Mouse (Mus musculus): ENCODE measurements around the gene 1700029F12Rik. TPM values are rescaled to one million over a fixed set of nuclear protein-coding genes. Genes with fewer than 3 reads are reported as not detected.

Gene 1700029F12Rik
- total RNA-seq, 1 experiment from 2014 or later: not detected

GRCm38 (mm10) chr13:97021906-97022305 lies 12.3 kb downstream of the 1700029F12Rik start:
- DNase-seq: no peak

- no peak for DNase-seq
Observed at GRCm38 (mm10) chr13:97020122-97020521, 14.0 kb downstream of the 1700029F12Rik start.

DNA sequence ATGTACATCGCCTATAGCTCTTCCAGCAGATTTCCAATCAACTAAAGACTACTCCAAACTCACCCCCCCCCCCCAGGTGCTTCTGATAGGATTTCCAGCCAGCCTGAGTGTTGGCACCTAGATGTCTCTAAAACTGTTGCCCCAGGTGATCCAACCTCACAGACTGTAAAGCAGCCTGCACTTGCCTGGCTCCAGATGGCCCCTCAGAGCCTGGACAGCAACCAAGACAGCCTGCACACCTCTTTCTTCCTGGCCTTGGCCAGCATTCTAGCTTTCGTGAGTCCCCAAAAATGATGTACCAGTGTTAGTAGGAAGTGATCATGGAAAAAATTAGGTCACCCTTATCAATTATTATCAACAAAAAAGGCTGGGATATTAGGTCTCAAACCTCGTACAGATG lies 16.5 kb downstream of the 1700029F12Rik start:
- DNase-seq: no peak

DNA sequence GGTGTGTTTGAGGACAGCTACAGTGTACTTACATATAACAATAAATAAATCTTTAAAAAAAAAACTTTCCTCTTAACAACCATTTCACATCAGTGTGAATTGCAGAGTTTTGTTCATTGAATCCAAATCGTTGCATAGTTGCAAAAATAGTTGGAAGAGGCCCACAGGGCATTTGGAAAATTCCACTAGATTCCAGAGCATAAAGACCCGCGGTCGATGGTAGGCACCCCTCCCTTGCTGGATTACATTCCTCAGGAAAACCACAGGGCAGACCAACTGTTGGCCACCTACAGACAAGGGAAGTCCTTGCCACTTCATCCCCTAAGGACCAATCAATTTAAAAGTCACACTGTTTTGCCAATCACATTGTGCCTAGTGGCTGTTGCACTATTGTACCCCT lies 19.8 kb downstream of the 1700029F12Rik start:
- no peak for DNase-seq

DNA sequence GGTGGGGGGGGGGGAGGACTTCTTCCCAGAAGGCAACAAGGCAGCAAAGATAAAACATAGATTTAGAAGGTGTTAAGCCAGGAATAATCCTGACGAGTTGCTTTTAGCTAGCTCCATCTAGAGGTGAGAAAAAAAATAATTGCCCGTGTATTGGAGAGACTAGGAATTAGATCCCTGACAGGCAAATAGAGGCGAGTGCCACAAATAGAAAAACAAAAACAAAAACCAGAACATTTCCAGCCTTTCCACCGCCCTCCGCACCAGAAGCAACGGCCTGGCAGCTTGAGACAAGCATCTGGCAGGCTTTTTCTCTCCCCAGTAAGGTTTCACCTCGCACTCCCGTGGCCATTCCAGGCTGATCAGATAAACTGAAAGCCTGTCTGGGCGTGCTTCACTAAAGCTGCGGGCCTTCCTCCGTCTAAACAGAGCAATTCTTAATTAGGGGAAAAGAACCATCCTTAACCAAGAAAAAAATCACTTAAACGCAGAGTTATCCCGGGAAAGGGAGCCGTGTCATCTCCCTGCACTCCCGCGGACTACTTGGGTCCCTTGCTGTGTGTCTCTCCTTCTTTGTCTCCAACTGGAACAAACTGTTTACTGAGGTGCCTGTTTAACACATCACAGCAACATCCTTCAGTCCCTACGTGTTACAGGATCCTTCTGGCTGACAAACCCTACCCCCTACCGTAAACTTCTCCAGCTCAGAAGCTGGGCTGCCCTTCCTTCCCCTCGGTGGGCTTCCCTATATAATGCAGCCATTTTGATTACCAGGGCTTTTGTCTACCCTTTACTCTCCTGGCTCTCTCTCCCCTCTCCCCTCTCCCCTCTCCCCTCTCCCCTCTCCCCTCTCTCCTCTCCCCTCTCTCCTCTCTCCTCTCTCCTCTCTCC lies 25.7 kb downstream of the 1700029F12Rik start:
- peak; percentile 13 for DNase-seq

DNA sequence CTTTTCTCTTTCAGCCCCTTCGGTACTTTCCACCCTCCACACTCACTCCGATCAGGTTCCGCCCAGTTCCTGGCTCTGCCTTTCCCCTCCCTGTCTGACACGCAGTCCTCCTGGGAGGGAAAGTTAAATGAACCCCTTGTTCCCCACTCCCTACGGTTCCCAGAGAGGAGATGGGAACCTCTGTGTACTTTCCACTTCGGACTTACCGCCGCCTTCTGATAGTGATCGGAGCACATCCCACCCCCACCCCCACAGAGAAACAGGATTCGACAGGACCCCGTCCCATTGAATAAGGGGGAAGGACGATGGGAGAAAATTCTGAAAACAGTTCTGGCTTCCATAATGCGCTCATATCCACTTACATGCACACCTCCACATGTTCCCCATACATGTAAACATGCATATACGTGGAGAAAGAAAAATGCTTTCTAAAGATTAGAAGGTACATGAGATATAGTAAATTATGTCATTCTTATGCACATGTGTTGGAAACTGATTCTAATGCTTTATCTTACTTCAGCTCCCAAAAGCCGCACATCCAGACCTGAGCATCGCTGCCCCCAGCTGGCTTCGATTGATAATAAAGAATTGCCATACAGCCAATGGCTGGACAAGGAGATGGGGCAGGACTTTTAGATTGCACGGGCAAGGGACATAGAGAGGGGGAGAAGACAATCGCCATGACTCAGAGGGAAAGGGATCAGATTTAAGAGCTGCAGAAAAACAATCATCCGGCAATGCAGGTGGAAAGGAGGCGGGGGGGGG lies 26.5 kb downstream of the 1700029F12Rik start:
- peak; percentile 14 for DNase-seq

GRCm38 (mm10) chr13:97006784-97007183 lies 27.4 kb downstream of the 1700029F12Rik start:
- DNase-seq: no peak

- no peak for DNase-seq
Observed at GRCm38 (mm10) chr13:96997080-96997479, 37.1 kb downstream of the 1700029F12Rik start.

- DNase-seq: no peak
Observed at GRCm38 (mm10) chr13:96995243-96995642, 38.9 kb downstream of the 1700029F12Rik start.

GRCm38 (mm10) chr13:96993291-96993989 lies 40.7 kb downstream of the 1700029F12Rik start:
- DNase-seq: no peak

DNA sequence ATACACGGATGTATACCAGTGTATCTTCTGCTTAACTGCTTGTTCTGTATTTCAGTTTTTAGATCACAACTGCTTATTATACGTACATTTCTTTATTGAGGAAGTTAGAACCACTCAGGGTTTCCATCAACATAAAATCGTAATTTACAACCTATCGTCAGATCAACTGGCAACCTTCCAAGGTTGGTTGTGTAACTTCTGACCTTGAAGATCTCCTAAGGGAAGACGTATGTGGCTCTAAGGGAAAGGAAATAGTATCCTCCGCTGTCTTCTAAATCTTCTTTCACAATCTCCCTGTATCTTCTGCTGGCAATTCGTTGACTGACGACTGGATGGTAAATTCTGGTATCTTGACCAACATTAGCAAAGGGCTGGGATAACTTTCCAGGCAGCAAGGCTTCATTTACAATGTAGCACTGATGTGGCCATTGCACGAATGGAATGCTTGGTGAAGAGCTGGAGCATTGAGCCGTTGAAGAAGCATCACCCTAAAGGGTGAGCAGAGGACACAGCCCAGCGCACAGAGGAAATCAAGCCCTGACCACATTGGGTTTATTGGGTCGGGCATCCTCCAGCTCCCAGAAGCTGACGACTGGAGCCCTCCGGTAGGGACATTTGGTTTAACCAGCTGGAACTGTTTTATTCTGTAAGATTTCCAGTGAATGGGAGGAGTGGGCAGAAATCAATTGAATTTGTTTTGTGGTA lies 43.4 kb downstream of the 1700029F12Rik start:
- DNase-seq: peak; percentile 51

DNA sequence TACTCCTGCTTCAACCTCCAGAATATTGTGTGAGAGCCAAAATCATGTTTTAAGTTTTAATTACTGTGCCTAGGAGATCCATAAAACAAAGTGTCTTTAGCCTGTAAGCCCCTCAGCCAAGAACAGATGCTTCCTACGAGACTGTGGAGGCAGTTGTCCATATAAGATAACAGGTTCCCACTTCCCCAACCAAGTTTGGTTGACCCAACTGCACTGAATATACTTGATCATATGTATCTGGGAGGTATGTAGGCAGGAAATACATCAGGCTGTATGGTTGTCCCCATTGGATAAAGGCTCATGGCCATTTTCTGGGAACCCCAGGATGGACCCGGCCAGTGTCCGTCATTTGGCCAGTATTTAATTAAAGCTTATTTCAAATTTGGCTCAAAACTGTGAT lies 44.1 kb downstream of the 1700029F12Rik start:
- no peak for DNase-seq

- DNase-seq: no peak
Observed at GRCm38 (mm10) chr13:96989129-96989528, 45.0 kb downstream of the 1700029F12Rik start.

- DNase-seq: no peak
Observed at GRCm38 (mm10) chr13:96985599-96986275, 48.4 kb downstream of the 1700029F12Rik start.

- no peak for DNase-seq
Observed at GRCm38 (mm10) chr13:96984688-96985087, 49.5 kb downstream of the 1700029F12Rik start.

DNA sequence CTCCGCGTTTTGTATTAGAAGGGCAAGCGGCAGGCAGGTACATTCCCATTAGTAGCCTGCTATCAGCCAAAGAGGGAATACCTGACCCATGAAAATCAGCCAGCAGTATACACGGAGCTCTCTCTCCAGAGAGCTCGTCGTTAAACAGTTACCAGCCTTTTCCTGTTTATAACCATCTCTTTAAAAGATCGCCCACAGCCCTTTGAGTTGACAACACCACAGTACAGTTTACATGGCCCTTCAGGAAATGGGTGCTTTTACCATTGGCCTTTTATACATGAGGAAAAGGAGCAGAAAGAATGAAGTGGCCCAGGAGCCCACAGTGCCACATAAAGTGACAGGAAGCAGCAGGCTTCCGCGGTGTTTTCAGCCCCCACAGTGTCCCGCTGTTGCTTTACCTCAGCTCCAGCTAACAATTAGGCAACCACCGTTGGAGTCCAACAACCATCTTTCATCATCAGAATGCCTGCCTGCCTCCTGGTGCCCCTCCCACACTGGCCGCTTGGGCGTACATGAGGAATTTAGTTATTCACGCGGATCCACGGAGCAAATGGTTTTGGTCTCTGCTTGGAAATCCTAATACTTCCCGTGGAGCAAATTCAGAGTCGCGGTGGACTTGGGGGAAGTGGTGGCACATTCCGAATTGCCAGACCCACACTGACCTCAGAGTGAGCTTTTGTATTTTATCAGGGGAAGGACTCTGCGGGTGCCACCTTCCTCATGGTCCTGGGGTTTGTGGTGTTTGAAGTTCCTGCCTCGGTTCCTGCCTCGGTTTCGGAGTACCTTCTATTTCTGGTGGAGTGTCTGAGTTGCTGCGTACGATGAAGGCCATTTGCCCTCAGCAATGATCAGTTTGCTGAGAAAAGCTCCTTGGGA lies 50.7 kb downstream of the 1700029F12Rik start:
- peak; percentile 40 for DNase-seq

- no peak for DNase-seq
Observed at GRCm38 (mm10) chr13:96980561-96980960, 53.6 kb downstream of the 1700029F12Rik start.

GRCm38 (mm10) chr13:96976986-96977595 lies 57.1 kb downstream of the 1700029F12Rik start:
- no peak for DNase-seq

DNA sequence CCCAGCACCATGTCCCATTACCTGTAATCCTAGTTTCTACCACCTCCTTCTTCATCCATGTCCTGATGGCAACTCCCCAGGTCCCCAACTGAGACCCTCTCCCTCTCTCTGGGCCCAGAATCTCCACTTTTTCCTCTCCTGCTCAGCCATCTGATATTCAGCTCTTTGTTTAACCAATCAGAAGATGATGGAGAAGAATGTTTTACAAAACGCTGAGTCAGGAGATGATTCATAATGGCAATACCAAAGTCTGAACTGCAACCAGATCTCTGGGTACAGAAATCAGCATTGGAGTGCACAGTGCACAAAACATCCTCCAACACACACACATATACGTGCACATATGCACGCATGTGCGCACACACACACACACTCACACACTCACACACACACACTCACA lies 60.8 kb downstream of the 1700029F12Rik start:
- DNase-seq: no peak

Measured in adrenal gland, postnatal 14 days (tissue).